Mouse (Mus musculus) liver, adult 2 months (tissue): ENCODE measurements at regions not wholly inside any gene's neighbourhood (a gene's known extent, or its start where the extent isn't known, plus 50 kb on each side); places are given as distances from the start of the nearest gene placed in this dataset.

ENCODE experiments used
- CTCF ChIP-seq: fragments of 200-500 bp; IDR thresholded peaks from 2 replicates; pipeline ENCODE4 v1.5.1; 2011; ENCODE audit warnings: low read depth, low read length, control low read depth
- POLR2A ChIP-seq: fragments of 200-500 bp; IDR thresholded peaks from 2 replicates; pipeline ENCODE4 v1.6.1; 2011; ENCODE audit warnings: low read length, control low read depth; ENCODE audit not compliant: insufficient read depth; ENCODE audit errors: extremely low read depth

- TF ChIP-seq POLR2A (no peak), CTCF (no peak)
These were observed 107.3 kb upstream of the Cox10 start for GRCm38 (mm10) chr11:64186590-64186989.
